Mouse (Mus musculus) ZHBTc4 (cell line): ENCODE measurements around the gene Gng12.
"Not testable (repeated sequence)": the region's sequence is repeated elsewhere in the genome, so short reads cannot be mapped to it uniquely, and the experiment has no call there.

Experiments
- DNase-seq: peaks from one replicate; pipeline ENCODE4 v3.0.0-alpha.2; 2011; ENCODE audit warnings: low read depth, low spot score

Gene Gng12

GRCm38 (mm10) chr6:66955089-66955657 lies 59.0 kb downstream of the Gng12 start:
- DNase-seq = peak; percentile 51

GRCm38 (mm10) chr6:66958466-66959235 lies 62.5 kb downstream of the Gng12 start:
- DNase-seq = no peak

GRCm38 (mm10) chr6:66962582-66963043 lies 66.4 kb downstream of the Gng12 start:
- DNase-seq = peak; percentile 72

GRCm38 (mm10) chr6:66963068-66963467 lies 66.9 kb downstream of the Gng12 start:
- DNase-seq = no peak

- DNase-seq = not testable (repeated sequence)
These were observed 67.5 kb downstream of the Gng12 start for GRCm38 (mm10) chr6:66963651-66964050.

GRCm38 (mm10) chr6:66964222-66964621 lies 68.0 kb downstream of the Gng12 start:
- no peak for DNase-seq

GRCm38 (mm10) chr6:66965203-66965602 lies 69.0 kb downstream of the Gng12 start:
- no peak for DNase-seq

GRCm38 (mm10) chr6:66967788-66968187 lies 71.6 kb downstream of the Gng12 start:
- no peak for DNase-seq

- DNase-seq = no peak
These were observed 73.2 kb downstream of the Gng12 start for GRCm38 (mm10) chr6:66969446-66969845.

GRCm38 (mm10) chr6:66972300-66972699 lies 76.1 kb downstream of the Gng12 start:
- no peak for DNase-seq

GRCm38 (mm10) chr6:66973180-66973579 lies 77.0 kb downstream of the Gng12 start:
- no peak for DNase-seq

- no peak for DNase-seq
These were observed 79.3 kb downstream of the Gng12 start for GRCm38 (mm10) chr6:66975522-66975921.

- DNase-seq = no peak
These were observed 83.0 kb downstream of the Gng12 start for GRCm38 (mm10) chr6:66979197-66979596.

- DNase-seq = no peak
These were observed 83.8 kb downstream of the Gng12 start for GRCm38 (mm10) chr6:66980040-66980439.

GRCm38 (mm10) chr6:66981366-66981765 lies 85.2 kb downstream of the Gng12 start:
- no peak for DNase-seq

- DNase-seq = no peak
These were observed 85.7 kb downstream of the Gng12 start for GRCm38 (mm10) chr6:66981864-66982263.

GRCm38 (mm10) chr6:66984079-66984478 lies 87.9 kb downstream of the Gng12 start:
- no peak for DNase-seq

- DNase-seq = no peak
These were observed 88.5 kb downstream of the Gng12 start for GRCm38 (mm10) chr6:66984672-66985071.

- DNase-seq = peak; percentile 52
These were observed 89.3 kb downstream of the Gng12 start for GRCm38 (mm10) chr6:66985500-66985899.

- DNase-seq = peak; percentile 65
These were observed 89.9 kb downstream of the Gng12 start for GRCm38 (mm10) chr6:66986063-66986462.

GRCm38 (mm10) chr6:66987643-66988042 lies 91.4 kb downstream of the Gng12 start:
- DNase-seq = no peak

- no peak for DNase-seq
These were observed 92.2 kb downstream of the Gng12 start for GRCm38 (mm10) chr6:66988363-66988762.

- DNase-seq = no peak
These were observed 92.8 kb downstream of the Gng12 start for GRCm38 (mm10) chr6:66989037-66989436.
